Mouse (Mus musculus) embryonic stem cell, embryonic (primary cell): ENCODE data around the gene 1700022I11Rik.

ENCODE experiments used
- CTCF ChIA-PET, 4 experiments: fragments of 300-600 bp in 2 of 4; fragments of 350-600 bp in 2 of 4; sonication (Branson Sonifier 250); formaldehyde crosslinking; loops; one replicate each; lab custom pipeline; 2022; ENCODE audit warnings: inconsistent platforms in 2 of 4; lab: Charles Lee
- POLR2A ChIA-PET, 4 experiments: fragments of 300-600 bp in 2 of 4; fragments of 350-600 bp in 2 of 4; sonication (Branson Sonifier 250); formaldehyde crosslinking; loops; one replicate each; lab custom pipeline; 2022; ENCODE audit warnings: antibody characterized with exemption in 4 of 4, inconsistent platforms in 1 of 4; lab: Charles Lee

Gene 1700022I11Rik

GRCm38 (mm10) chr4:43031237-43031995 is 62.0 kb downstream of the 1700022I11Rik start, which contains the start of gene Stoml2:
Gene Stoml2 (minus strand): TSS chr4:43031710.
- POLR2A ChIA-PET: interaction anchor here (0.6 to 5.8 kb wide), 33 partner anchors 9 to 531 kb away, joined by 3 to 62 read pairs (median 5); partner anchors contain the start of genes Creb3 (in 2 of the 4), Fam214b (in 2 of the 4), Tln1 (in 2 of the 4) and Vcp (in 2 of the 4)
- CTCF ChIA-PET: interaction anchor here (0.5 to 3.4 kb wide), 16 partner anchors 9 to 1907 kb away, joined by 3 to 31 read pairs (median 4); partner anchors contain the start of genes Fam214b (in 1 of the 4) and Nol6 (in 1 of the 4)

- CTCF ChIA-PET: interaction anchor here in 3 of 4 experiments (0.5 to 2.9 kb wide), 6 partner anchors 11 to 1908 kb away, joined by 3 to 12 read pairs (median 3); partner anchors contain the start of genes Fam214b (in 1 of the 3), Nol6 (in 1 of the 3) and Unc13b (in 1 of the 3)
Observed at GRCm38 (mm10) chr4:43032501-43032900, 63.1 kb downstream of the 1700022I11Rik start.

More at GRCm38 (mm10) chr4:43032501-43032900, 63.1 kb downstream of the 1700022I11Rik start:
- POLR2A ChIA-PET: interaction anchor here (0.7 to 5.8 kb wide), 15 partner anchors 8 to 530 kb away, joined by 3 to 62 read pairs (median 9); partner anchors contain the start of genes Vcp (in 2 of the 4), Creb3 (in 1 of the 4), Tln1 (in 1 of the 4) and Unc13b (in 1 of the 4)
